Mouse (Mus musculus) G1E-ER4 (cell line): ENCODE data around the gene Pmm2. TPM values are rescaled to one million over a fixed set of nuclear protein-coding genes. Genes with fewer than 3 reads are reported as not detected.

Source experiments
- GATA1 ChIP-seq: IDR thresholded peaks from one replicate; pipeline ENCODE4 v1.8.0; 2012; ENCODE audit warnings: low read length, inconsistent platforms
- polyA plus RNA-seq: library from polyadenylated mRNA; stranded (reverse); fragments of >175 nt; gene quantifications from 2 replicates; pipeline ENCODE4 v1.2.3, GENCODE M21; 2012

Pmm2 gene
- polyA plus RNA-seq, 1 experiment: 15.7 TPM

GRCm38 (mm10) chr16:8687559-8688112 is 50.2 kb downstream of the Pmm2 start:
- no peak for TF ChIP-seq GATA1

- no peak for TF ChIP-seq GATA1
Measured at GRCm38 (mm10) chr16:8689979-8690656, 52.6 kb downstream of the Pmm2 start.

- TF ChIP-seq GATA1: no peak
Measured at GRCm38 (mm10) chr16:8691206-8691605, 53.7 kb downstream of the Pmm2 start.

- no peak for TF ChIP-seq GATA1
Measured at GRCm38 (mm10) chr16:8699556-8699955, 62.1 kb downstream of the Pmm2 start.

GRCm38 (mm10) chr16:8700586-8700985 is 63.1 kb downstream of the Pmm2 start:
- no peak for TF ChIP-seq GATA1

- TF ChIP-seq GATA1: no peak
Measured at GRCm38 (mm10) chr16:8711998-8712397, 74.5 kb downstream of the Pmm2 start.

Other genes with a start within 250 kb of the Pmm2 start
- not detected in 2 replicates for gene Tmem114, start 212.5 kb upstream of the Pmm2 start, polyA plus RNA-seq
- 53.8 and 73.8 TPM in 2 replicates for gene Mettl22, start 166.9 kb upstream of the Pmm2 start, polyA plus RNA-seq
- gene Abat, start 124.2 kb upstream of the Pmm2 start, polyA plus RNA-seq: 0.56 and 0.99 TPM in 2 replicates
- 11.0 and 11.8 TPM in 2 replicates for gene Tmem186, start within 50 bp of the Pmm2 start, polyA plus RNA-seq
- gene Carhsp1, start 34.5 kb downstream of the Pmm2 start, polyA plus RNA-seq: 14.4 and 15.9 TPM in 2 replicates
- not detected in 2 replicates for gene Gm5767, start 43.1 kb downstream of the Pmm2 start, polyA plus RNA-seq
- 22.9 and 32.1 TPM in 2 replicates for gene Usp7, start 154.6 kb downstream of the Pmm2 start, polyA plus RNA-seq
- gene 1810013L24Rik, start 192.4 kb downstream of the Pmm2 start, polyA plus RNA-seq: 13.5 and 18.2 TPM in 2 replicates